Mouse (Mus musculus) liver (tissue): ENCODE data around the gene Nfkbiz.

Experiments
- DNase-seq: peaks from one replicate; pipeline ENCODE4 v3.0.0-alpha.2; 2020; ENCODE audit warnings: mixed read lengths

The Nfkbiz gene

DNA sequence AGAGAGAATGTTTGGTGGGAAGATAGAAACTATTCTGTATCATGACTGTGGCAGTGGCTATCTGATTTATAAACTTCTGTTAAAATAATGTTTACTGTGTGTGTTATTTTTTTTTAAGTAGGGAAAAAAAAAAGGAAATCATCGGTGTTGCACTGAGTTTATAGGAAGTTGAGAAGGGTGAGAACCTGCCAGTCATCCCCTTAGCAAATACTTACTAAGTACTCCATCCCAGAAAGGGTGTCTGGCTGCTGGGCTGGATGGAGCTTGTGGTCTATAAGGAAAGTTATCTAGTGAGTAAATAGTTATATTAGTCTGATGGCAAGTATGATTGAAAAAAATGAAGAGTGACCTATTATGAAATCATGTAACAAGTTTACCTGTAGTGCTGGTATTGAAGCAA is 37.1 kb downstream of the Nfkbiz start:
- DNase-seq = no peak

DNA sequence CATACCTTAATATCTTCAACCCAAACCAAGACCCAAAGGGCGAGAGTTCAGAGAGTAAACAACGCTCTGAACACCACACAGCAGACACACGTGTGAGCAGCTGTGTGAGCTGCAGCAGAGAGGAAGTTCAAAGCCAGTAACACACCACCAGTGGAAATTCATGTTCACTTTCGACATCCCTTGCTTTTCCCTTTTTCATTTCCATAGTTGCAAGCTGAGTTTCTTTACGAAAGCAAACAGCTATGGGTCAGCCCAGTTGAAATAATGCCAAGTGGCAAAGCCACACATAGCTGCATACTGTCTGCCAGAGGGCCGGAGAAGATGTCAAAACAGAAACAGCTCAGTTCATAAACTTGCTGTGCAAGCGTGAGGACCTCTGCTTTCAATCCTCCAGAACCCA is 39.9 kb downstream of the Nfkbiz start:
- no peak for DNase-seq

DNA sequence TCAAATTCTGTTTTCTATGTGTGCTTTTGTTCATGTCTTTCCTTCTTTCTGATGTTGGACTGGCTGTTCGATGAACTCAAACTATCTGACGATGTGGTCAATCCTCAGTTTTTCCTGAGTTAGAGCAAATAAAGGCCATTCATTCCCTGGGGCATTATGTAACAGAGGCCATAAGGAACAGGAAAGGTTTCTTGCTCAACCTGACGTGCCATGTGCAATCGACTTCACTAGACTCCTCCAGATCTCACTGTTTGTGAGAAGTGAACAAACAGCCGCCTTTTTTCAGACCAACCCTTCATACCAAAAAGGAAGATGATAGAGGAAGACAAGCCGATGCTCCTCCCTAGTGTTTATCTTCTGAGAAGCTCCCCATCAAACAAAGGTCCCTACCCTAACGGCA is 48.4 kb downstream of the Nfkbiz start:
- DNase-seq = no peak

DNA sequence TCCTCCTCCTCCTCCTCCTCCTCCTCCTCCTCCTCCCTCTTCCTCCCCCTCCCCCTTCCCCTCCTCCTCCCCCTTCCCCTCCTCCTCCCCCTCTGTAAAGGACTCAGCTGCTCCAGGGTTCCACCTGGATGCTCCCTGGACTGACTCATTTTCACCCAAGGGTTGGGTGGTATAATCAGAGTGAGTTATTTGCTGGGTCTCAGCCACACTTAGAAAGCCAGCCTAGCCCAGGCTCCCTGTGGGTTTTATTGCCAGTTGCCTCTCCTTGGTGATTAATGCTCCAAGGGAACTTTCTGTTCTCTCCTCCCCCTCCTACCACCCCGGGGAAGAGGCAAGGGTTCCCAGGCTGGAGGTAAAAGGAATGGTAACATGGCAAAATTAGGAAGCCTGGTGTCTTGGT is 49.4 kb downstream of the Nfkbiz start:
- no peak for DNase-seq

DNA sequence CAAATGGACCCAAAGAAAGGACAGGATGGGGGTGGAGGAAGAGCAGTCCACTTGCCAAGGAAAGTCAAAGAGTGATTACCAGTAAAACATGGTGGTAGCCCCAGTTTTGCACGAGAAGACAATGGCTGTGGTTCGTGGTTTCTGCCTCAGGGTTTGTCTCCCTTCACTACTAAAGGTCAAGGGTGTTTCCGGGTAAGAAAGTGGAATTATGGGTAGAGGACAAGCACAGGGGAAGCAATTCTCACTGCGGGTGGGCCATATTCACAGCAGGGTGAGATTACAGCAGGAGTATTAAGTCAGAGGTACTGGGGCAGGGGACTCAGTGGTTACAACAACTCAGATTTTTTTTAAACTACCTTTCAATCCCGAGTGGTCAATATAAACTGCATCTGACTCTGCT is 50.0 kb downstream of the Nfkbiz start:
- DNase-seq = no peak

GRCm38 (mm10) chr16:55787385-55788072 is 51.2 kb downstream of the Nfkbiz start:
- DNase-seq = no peak

- no peak for DNase-seq
Measured at GRCm38 (mm10) chr16:55784379-55784778, 54.3 kb downstream of the Nfkbiz start.

- no peak for DNase-seq
Measured at GRCm38 (mm10) chr16:55783923-55784322, 54.8 kb downstream of the Nfkbiz start.

- DNase-seq = no peak
Measured at GRCm38 (mm10) chr16:55782911-55783310, 55.8 kb downstream of the Nfkbiz start.

DNA sequence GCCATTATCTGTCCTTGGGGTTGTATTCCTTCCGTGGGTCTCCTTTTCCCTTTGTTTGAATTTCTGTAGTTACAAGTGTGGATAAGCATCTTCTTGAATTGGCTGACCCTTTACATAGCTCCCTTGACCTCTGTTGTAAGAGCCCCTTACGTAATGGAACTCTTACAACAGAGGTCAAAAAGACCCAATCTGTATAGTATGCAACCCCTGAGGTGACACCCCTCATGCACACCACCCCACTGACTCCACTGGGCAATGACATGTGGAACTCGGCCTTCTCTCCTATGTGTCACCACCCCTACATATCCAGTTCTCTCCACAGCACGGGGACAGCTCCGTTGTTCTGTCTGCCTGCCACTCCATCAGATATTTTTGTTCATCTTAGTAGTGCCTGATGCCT is 56.9 kb downstream of the Nfkbiz start:
- peak; percentile 23 for DNase-seq

- DNase-seq = no peak
Measured at GRCm38 (mm10) chr16:55780958-55781558, 57.6 kb downstream of the Nfkbiz start.

DNA sequence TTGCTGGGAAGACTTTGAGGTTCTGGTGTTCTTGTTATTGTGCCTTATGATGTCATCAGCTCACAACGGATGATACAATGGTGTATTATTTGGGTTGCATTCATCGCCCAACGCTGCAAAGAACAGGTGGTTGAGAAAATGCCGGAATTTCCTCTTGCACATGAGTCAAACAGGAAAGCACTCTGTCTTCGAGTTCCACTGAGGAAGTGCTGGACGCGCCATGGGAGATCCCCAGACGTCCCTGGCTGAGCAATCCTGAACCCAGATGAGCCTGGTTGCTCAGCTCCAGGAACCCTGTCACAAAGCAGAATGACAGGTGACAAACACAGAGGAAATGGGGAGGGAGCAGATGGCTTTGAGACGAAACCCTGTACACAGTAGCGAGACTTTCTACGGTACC is 62.4 kb downstream of the Nfkbiz start:
- DNase-seq = no peak

GRCm38 (mm10) chr16:55770247-55770646 is 68.5 kb downstream of the Nfkbiz start:
- DNase-seq = no peak
